Mouse (Mus musculus) layer of hippocampus, adult 2 months (tissue): ENCODE data around the gene Ccng2. TPM values are rescaled to one million over a fixed set of nuclear protein-coding genes. Genes with fewer than 3 reads are reported as not detected.

Experiments
- DNase-seq, 2 experiments: peaks; one replicate each; pipeline ENCODE4 v3.0.0; 2022; ENCODE audit warnings: low spot score in 2 of 2
- H3K27ac ChIP-seq: fragments of 200-600 bp; 2 replicates; pipeline ENCODE4 v1.8.1; 2022
- H3K4me3 ChIP-seq: fragments of 200-600 bp; 2 replicates; pipeline ENCODE4 v1.8.1; 2022; ENCODE audit warnings: mild to moderate bottlenecking
- CTCF ChIP-seq: fragments of 200-600 bp; conservative IDR thresholded peaks from 2 replicates; pipeline ENCODE4 v1.8.1; 2022; ENCODE audit warnings: antibody characterized with exemption, mild to moderate bottlenecking, moderate library complexity
- total RNA-seq, 2 experiments: library from RNA; stranded (reverse); gene quantifications; 2 replicates each; pipeline ENCODE4 v1.2.3; 2021

The Ccng2 gene
- total RNA-seq, 2 experiments from 2014 or later = 48.2 to 51.5 TPM

DNA sequence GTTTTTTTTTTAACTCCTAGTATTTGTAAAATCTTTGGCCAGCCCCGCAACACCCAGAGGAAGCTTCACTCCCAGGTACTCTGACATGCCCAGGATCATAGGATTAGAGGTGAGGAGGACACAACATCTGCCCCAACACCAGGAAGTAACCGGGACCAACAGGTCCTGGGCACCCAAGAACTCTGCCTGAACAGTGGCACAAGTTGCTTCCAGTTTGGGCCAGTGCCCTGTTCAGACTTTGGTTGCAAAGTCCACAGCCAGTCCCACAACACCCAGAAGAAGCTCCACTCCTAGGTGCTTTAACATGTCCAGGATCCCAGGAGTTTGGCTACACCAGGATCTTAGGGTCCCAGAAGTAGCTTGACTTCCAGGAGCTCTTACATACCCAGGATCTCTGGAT, 41.9 kb downstream of the Ccng2 start:
- TF ChIP-seq CTCF = no peak
- Histone ChIP-seq H3K4me3 (no peak overlapping the region), H3K27ac (no peak overlapping the region)
- no peak for DNase-seq

DNA sequence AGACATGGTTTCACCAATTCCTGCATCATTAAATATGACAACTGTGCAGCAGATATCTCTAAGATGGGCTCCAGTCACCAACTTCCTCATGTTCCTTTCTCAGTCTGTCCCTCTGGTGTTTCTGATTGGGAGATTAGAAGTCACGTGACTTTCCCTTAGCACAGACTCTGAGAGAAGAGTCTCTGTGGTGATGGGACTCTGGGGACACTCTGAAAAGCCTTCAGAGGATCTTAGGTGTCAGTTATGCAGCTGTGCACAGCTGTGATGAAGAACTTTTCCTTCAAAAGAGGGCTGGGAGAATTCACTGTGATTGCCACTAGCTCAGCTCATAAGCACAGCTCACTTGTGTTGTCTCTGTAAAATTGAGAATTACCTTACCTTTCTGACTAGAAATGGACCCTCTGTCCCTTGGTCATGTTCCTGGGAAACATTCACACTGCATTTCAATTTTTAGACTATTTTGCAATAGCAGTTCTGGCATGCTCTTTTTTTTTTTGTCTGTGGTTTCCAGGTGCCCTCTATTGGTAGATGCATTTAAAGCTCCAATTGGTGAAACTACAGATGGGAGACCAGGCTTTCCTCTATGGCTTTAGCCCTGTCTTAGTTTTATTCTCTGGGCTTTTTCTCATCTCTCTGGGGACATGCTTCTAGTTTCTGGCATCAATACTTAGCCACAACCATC, 56.4 kb downstream of the Ccng2 start:
- H3K27ac ChIP-seq = no peak overlapping the region
- peak; percentile 5 to 14 for DNase-seq
- no peak overlapping the region for H3K4me3 ChIP-seq
- peak; percentile 82 for TF ChIP-seq CTCF

Other genes with a start within 250 kb of the Ccng2 start
- gene Sowahb, start 222.2 kb upstream of the Ccng2 start, total RNA-seq = 1 to 10 TPM; 2.0 to 2.2 TPM
- gene Sept11, start 173.8 kb upstream of the Ccng2 start, total RNA-seq = 100 to 1,000 TPM; 107 to 115 TPM
- gene Ccni, start 60.8 kb upstream of the Ccng2 start, total RNA-seq = 100 to 1,000 TPM; 251 to 256 TPM
- 1 to 10 TPM; 1.1 to 1.8 TPM for gene 2010109A12Rik, start 60.7 kb upstream of the Ccng2 start, total RNA-seq